Mouse (Mus musculus) ZHBTc4 (cell line): ENCODE measurements around the gene Drc3.

Experiments
- DNase-seq: peaks from one replicate; pipeline ENCODE4 v3.0.0-alpha.2; 2011; ENCODE audit warnings: low read depth, low spot score

Gene Drc3

GRCm38 (mm10) chr11:60335771-60336170, 17.4 kb upstream of the Drc3 start:
- no peak for DNase-seq

GRCm38 (mm10) chr11:60338291-60338690, 14.8 kb upstream of the Drc3 start:
- DNase-seq: peak; percentile 83

GRCm38 (mm10) chr11:60339361-60339760, 13.8 kb upstream of the Drc3 start:
- DNase-seq: peak; percentile 84

- DNase-seq: no peak
These were observed 7.3 kb upstream of the Drc3 start for GRCm38 (mm10) chr11:60345868-60346267.

GRCm38 (mm10) chr11:60346537-60346936, 6.6 kb upstream of the Drc3 start:
- no peak for DNase-seq

GRCm38 (mm10) chr11:60351388-60351787, 1.7 kb upstream of the Drc3 start:
- DNase-seq: no peak

GRCm38 (mm10) chr11:60351925-60352371, 1.2 kb upstream of the Drc3 start:
- no peak for DNase-seq

- DNase-seq: no peak
These were observed 2.8 kb downstream of the Drc3 start for GRCm38 (mm10) chr11:60355952-60356351.

- DNase-seq: no peak
These were observed 4.0 kb downstream of the Drc3 start for GRCm38 (mm10) chr11:60357116-60357515.

- no peak for DNase-seq
These were observed 5.4 kb downstream of the Drc3 start for GRCm38 (mm10) chr11:60358548-60358947.

GRCm38 (mm10) chr11:60359138-60359537, 6.0 kb downstream of the Drc3 start:
- peak; percentile 23 for DNase-seq

GRCm38 (mm10) chr11:60359936-60360335, 6.8 kb downstream of the Drc3 start:
- no peak for DNase-seq

- DNase-seq: no peak
These were observed 7.6 kb downstream of the Drc3 start for GRCm38 (mm10) chr11:60360631-60361201.

- DNase-seq: peak; percentile 64
These were observed 13.3 kb downstream of the Drc3 start for GRCm38 (mm10) chr11:60366239-60367019.

- peak; percentile 67 for DNase-seq
These were observed 14.1 kb downstream of the Drc3 start for GRCm38 (mm10) chr11:60367256-60367655.

GRCm38 (mm10) chr11:60368909-60369308, 15.8 kb downstream of the Drc3 start:
- DNase-seq: no peak

- no peak for DNase-seq
These were observed 16.3 kb downstream of the Drc3 start for GRCm38 (mm10) chr11:60369448-60369847.

- DNase-seq: no peak
These were observed 17.3 kb downstream of the Drc3 start for GRCm38 (mm10) chr11:60370431-60370830.

GRCm38 (mm10) chr11:60374481-60374880, 21.4 kb downstream of the Drc3 start:
- no peak for DNase-seq

GRCm38 (mm10) chr11:60383518-60383917, 30.4 kb downstream of the Drc3 start:
- DNase-seq: peak; percentile 56

- peak; percentile 55 for DNase-seq
These were observed 31.8 kb downstream of the Drc3 start for GRCm38 (mm10) chr11:60384762-60385421.

- no peak for DNase-seq
These were observed 32.8 kb downstream of the Drc3 start for GRCm38 (mm10) chr11:60385946-60386345.

GRCm38 (mm10) chr11:60387944-60388343, 34.8 kb downstream of the Drc3 start:
- DNase-seq: no peak
